Mouse (Mus musculus) spleen, embryonic (tissue): ENCODE measurements around the gene Prkrip1.
"Not testable (repeated sequence)": the region's sequence is repeated elsewhere in the genome, so short reads cannot be mapped to it uniquely, and the experiment has no call there.

Experiments used
- CTCF ChIA-PET: fragments of 350-600 bp; sonication (Branson Sonifier 250); formaldehyde crosslinking; loops from one replicate; lab custom pipeline; 2022; lab: Charles Lee

The Prkrip1 gene

DNA sequence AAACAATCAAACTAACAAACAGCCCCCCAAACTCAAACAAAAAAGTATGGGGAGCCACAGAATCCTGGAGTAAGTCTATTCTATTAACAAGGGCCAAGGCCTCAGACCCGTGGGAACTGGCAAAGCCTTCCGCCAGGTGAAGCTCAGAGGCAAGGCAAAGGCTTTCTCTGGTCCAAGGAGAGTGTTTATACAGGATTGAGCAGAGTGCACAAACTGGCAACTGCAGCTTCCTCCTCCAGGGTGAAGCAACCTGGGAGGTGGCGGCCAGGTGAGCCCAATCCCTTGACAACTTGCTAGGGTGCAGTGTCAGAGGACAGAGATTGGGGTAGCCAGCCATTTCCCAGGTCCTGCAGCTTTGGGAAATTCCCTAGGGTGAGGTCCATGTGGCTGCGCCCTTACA is 31.5 kb downstream of the Prkrip1 start:
- CTCF ChIA-PET: interaction anchor here (0.5 kb wide), 1 partner anchor 287 kb away, joined by 7 read pairs; no protein-coding TSS in a partner anchor

DNA sequence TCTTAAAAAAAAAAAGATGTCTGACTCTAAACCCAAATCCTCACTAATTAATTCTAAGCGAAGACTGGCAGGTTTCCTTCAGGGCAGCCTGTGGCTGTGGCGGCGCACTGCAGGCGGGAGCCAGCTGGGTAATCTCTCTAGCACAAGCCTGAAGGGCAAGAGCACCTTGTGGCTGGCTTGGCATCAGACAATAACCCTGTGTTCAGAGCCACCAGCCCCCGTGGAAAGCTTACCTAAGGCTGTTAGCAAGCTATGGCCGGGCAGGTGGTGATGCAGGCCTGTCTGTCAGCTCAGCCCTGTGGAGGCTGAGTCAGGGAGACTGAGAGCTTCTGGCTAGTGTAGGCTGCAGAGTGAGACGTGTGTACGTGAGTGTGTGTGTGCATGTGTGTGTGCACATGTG is 33.5 kb downstream of the Prkrip1 start:
- CTCF ChIA-PET: no interaction called here

- CTCF ChIA-PET: no interaction called here
Observed at GRCm38 (mm10) chr5:136163807-136164474, 34.8 kb downstream of the Prkrip1 start.

DNA sequence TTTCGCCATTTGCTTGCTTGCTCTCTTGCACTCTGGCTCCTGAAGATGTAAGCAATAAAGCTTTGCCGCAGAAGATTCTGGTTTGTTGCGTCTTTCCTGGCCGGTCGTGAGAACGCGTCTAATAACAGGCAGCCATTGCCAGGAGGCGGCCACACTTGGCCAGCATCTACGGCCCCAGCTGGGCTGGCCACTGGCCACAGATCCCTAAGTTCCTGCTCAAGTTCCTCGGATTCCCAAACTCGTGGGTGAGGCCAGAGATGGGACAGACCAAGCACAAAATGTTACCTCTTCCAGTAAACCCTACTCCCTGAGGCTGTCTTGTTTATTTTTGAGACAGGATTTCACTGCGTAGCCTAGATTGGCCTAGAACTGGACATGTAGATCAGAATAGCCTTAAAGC is 38.7 kb downstream of the Prkrip1 start:
- CTCF ChIA-PET: not testable (repeated sequence)

GRCm38 (mm10) chr5:136155399-136155798 is 43.4 kb downstream of the Prkrip1 start:
- CTCF ChIA-PET: no interaction called here

DNA sequence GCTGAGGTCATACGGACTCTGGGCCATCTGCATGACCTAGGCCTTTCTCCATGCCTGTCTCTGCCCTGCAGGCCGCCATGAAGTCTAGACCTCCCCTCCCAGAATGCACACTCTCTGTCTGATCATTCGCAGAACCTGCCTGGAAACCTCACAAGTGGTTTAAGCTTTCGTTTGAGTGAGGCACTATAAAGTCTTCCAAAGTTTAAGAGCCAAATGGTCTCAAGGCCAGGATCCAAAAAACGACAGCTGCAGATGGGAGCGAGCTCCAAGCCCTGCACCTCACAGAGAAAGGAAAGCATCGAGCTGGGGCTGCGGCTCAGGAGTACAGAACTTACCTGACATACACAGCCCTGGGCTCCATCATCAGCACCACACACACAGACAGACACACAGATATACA is 46.4 kb downstream of the Prkrip1 start:
- CTCF ChIA-PET: no interaction called here

GRCm38 (mm10) chr5:136149134-136149576 is 49.6 kb downstream of the Prkrip1 start:
- CTCF ChIA-PET: not testable (repeated sequence)

DNA sequence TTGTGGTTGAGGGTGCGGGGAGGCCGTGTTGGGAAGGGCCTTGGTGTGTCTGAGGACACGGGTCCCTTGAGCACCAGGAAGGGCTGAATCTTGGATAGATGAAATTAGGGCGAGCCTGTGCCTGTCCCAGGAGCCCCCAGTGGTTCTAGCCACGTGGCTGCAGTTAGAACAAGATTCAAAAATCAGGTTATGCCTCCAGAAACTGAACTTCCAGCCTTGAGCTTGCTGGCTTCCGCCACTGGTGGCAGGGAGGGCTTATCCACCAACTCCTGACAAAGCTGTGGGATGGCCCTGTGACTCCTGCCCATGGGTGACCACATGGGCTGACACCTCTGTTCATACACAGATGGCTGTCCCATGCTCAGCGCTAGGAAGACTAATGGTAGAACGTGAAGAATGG is 51.1 kb downstream of the Prkrip1 start:
- CTCF ChIA-PET: no interaction called here

DNA sequence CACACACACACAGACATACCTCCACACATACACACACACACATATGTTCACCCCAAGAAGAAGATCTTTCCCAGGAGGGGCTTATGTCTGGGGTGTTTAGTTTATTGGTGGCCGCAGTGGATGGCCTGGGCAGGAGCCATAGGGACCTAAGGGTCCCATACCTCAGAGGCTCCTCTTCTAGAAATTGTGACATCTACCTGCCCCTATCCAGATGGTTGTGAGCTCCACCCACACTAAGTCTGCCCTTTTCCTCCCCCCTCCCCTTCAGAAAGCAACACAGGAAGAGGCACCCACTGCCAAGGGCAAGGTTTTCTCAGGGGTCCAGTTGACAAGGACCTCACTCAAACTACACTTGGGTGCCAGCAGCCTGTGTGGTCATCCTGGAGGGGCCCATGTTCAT is 51.8 kb downstream of the Prkrip1 start:
- CTCF ChIA-PET: no interaction called here

GRCm38 (mm10) chr5:136144606-136145430 is 53.9 kb downstream of the Prkrip1 start:
- CTCF ChIA-PET: no interaction called here

DNA sequence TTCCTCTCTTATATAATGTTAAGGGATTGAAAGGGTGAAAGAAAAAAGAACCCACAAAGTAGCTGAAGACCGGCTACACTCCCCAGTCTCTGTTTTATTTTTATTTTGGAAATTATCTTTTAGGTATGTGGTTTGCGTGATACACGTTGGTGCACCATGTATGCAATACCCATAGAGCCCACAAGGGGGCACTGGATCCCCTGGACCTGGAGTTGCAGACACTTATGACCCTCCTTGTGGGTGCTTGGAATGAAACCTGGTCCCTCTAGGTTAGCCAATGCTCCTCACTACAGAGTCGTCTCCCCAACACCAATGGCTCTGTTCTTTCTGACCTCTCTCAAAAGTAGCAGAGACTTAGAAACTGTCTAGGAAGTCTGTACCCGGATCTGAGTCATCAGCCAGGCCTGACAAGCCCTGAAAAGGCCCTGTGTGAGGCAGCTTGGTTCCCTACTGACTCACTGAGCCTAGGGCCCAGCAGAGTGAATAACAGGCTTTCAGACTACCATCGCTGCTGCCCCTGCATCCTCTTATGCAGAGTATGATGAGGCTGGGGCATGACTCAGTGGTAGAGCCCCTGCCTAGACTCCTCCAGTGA is 55.5 kb downstream of the Prkrip1 start:
- CTCF ChIA-PET: interaction anchor here (0.6 kb wide), 1 partner anchor 35 kb away, joined by 4 read pairs; no protein-coding TSS in a partner anchor

GRCm38 (mm10) chr5:136142746-136143145 is 56.0 kb downstream of the Prkrip1 start:
- CTCF ChIA-PET: no interaction called here

GRCm38 (mm10) chr5:136140057-136140482 is 58.7 kb downstream of the Prkrip1 start:
- CTCF ChIA-PET: interaction anchor here (1.4 kb wide), 1 partner anchor 46 kb away, joined by 4 read pairs; no protein-coding TSS in a partner anchor

GRCm38 (mm10) chr5:136139393-136139792 is 59.4 kb downstream of the Prkrip1 start:
- CTCF ChIA-PET: interaction anchor here (0.6 to 1.4 kb wide), 2 partner anchors 47 to 276 kb away, joined by 4 read pairs; no protein-coding TSS in a partner anchor

- CTCF ChIA-PET: no interaction called here
Observed at GRCm38 (mm10) chr5:136137658-136138274, 61.0 kb downstream of the Prkrip1 start.

DNA sequence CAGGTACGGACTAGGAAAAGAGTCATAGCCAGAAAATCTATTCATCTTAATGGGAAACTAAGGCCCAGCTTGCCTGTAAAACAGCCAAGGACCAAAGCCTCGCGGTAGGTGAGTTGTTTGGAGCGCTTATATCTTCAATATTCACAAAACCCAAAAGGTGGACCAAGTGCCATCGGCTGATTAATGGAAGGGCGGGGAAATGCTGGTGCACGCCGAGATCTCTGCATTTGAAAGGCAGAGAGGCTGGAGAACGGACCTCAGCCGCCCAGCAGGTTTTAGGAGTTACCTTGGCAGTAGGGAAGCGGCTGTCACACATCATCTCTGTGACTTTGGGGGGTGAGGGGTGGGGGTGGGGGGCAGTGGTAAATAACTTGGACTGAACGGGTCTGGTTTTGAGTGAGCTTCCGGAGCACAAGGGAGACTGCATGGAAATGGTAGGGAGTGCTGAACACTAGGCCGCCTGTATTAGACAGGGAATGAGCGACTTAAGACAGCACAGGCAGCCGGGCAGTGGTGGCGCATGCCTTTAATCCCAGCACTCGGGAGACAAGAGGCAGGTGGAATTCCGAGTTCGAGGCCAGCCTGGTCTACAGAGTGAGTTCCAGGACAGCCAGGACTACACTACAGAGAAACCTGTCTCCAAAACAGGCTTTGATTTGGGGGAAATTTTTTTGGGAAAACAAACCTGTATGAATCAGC is 62.3 kb downstream of the Prkrip1 start:
- CTCF ChIA-PET: interaction anchor here (0.5 kb wide), 2 partner anchors 36 to 115 kb away, joined by 3 to 11 read pairs; no protein-coding TSS in a partner anchor

- CTCF ChIA-PET: interaction anchor here (0.5 to 0.9 kb wide), 2 partner anchors 37 to 53 kb away, joined by 3 read pairs; no protein-coding TSS in a partner anchor
Observed at GRCm38 (mm10) chr5:136135571-136136291, 63.0 kb downstream of the Prkrip1 start, which contains the start of the genes Lrwd1 and Alkbh4. Lrwd1 (minus strand) TSS chr5:136136074. Alkbh4 (plus strand) TSS chr5:136136146.
